Mouse (Mus musculus): ENCODE results near the gene Gm28490.
"Not testable (repeated sequence)": the region's sequence is repeated elsewhere in the genome, so short reads cannot be mapped to it uniquely, and the experiment has no call there.

GRCm38 (mm10) chrY:31634656-31635055 is at the start of gene Gm28490:
- not testable (repeated sequence) for TF ChIP-seq CTCF (IDR thresholded peaks at IDR 0.05; ENCODE audit: control insufficient read depth, insufficient read depth, low read length); POLR2A (IDR thresholded peaks at IDR 0.05; ENCODE audit: borderline replicate concordance, control insufficient read depth, low read depth, low read length)

Data from bone marrow, adult 2 months (tissue).